Mouse (Mus musculus) cerebellum, adult 2 months (tissue): ENCODE results near the gene Amn. TPM values are rescaled to one million over a fixed set of nuclear protein-coding genes. Genes with fewer than 3 reads are reported as not detected.

ENCODE experiments used
- DNase-seq, 2 experiments: peaks; one replicate each; pipeline ENCODE4 v3.0.0; 2021
- H3K27ac ChIP-seq: fragments of 200-500 bp; 2 replicates; pipeline ENCODE4 v1.5.1; 2012; ENCODE audit warnings: low read length, control low read depth, inconsistent platforms; ENCODE audit not compliant: insufficient read depth
- H3K27me3 ChIP-seq: fragments of 200-500 bp; 2 replicates; pipeline ENCODE4 v1.6.1; 2012; ENCODE audit warnings: inconsistent platforms, mild to moderate bottlenecking, low read length, moderate library complexity; ENCODE audit not compliant: control insufficient read depth, insufficient read depth
- H3K4me1 ChIP-seq: fragments of 200-500 bp; 2 replicates; pipeline ENCODE4 v1.6.1; 2011; ENCODE audit warnings: low read length; ENCODE audit not compliant: control insufficient read depth, insufficient read depth
- H3K4me3 ChIP-seq: fragments of 200-500 bp; replicated peaks from 2 replicates; pipeline ENCODE3; 2011; ENCODE audit warnings: mild to moderate bottlenecking, low read depth, low read length, control low read depth; ENCODE audit not compliant: insufficient read depth
- CTCF ChIP-seq: fragments of 200-500 bp; IDR thresholded peaks from 2 replicates; pipeline ENCODE4 v1.5.1; 2011; ENCODE audit warnings: low read depth, mild to moderate bottlenecking, control low read depth, low read length, moderate library complexity, borderline replicate concordance; ENCODE audit not compliant: insufficient read depth
- POLR2A ChIP-seq: fragments of 200-500 bp; IDR thresholded peaks from 2 replicates; pipeline ENCODE4 v1.6.1; 2011; ENCODE audit warnings: low read length, control low read depth, borderline replicate concordance; ENCODE audit not compliant: insufficient read depth
- WGBS: fragments of 180-500 bp; shearing (Covaris S2); methylation state at CpG from one replicate; pipeline ENCODE4 v1.1.7; 2018; 5-methylcytosine and 5-hydroxymethylcytosine counted together
- polyA plus RNA-seq: library from polyadenylated mRNA; depleted of rRNA; stranded (reverse); fragments of >200 nt; gene quantifications from 2 replicates; pipeline ENCODE4 v1.2.3, GENCODE M21; 2012; rRNA removed

The Amn gene
- polyA plus RNA-seq, 1 experiment: 9.6 TPM

DNA sequence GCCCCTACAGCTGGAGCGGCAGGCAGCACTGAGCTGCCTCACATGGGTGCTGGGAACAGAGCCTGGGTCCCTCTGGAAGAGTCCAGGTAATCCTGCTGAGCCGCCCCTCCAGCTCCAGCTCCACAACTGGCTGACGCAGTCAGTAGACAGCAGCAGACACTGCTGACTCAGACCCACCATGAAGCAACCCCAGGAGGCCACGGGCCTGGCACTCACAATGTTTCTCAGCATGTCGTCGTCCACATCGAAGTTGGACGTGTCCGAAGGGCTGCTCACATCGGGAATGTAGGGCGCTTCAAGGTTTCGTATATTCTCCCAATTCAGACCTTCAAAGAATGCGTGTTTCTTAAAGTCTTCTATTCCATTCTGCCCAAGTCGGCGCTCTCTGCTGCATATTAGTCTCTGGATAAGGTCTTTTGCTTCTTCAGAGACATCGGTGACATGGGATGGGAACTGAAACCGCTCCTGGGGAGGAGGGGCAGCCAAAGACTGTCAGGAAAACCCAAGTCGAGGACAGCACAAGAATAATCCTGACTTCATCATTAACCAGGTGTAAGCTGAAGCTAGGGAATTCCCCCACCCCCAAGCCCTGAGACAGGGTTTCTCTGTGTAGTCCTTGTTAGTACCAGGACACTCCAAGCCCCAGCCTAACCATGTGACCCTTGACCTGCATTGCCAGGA lies 55.0 kb downstream of the Amn start:
- TF ChIP-seq POLR2A: no peak
- TF ChIP-seq CTCF: no peak

More for the DNA sequence above, 55.0 kb downstream of the Amn start:
- peaks cover 20% of the 10 kb centered on the region; the same call in 1 of the 2 replicates for H3K4me1 ChIP-seq
- H3K27me3 ChIP-seq: no peaks in the 10 kb centered on the region
- no peak for DNase-seq
- WGBS: 87% methylated on average over 18 of the region's 18 CpGs
- H3K4me3 ChIP-seq: no peak overlapping the region
- no peak overlapping the region for H3K27ac ChIP-seq

Other genes starting within 250 kb of the Amn start
- gene Rcor1, start 231.7 kb upstream of the Amn start, polyA plus RNA-seq: 15.8 and 16.7 TPM in 2 replicates
- 29.3 and 29.8 TPM in 2 replicates for gene Traf3, start 104.7 kb upstream of the Amn start, polyA plus RNA-seq
- not detected in 2 replicates for gene 4930595D18Rik, start 86.6 kb upstream of the Amn start, polyA plus RNA-seq
- gene Cdc42bpb, start 106.6 kb downstream of the Amn start, polyA plus RNA-seq: 176 and 177 TPM in 2 replicates
- 1.5 and 2.5 TPM in 2 replicates for gene Lbhd2, start 135.7 kb downstream of the Amn start, polyA plus RNA-seq
- gene Exoc3l4, start 145.9 kb downstream of the Amn start, polyA plus RNA-seq: 6.5 and 10.0 TPM in 2 replicates
- 0.87 and 1.2 TPM in 2 replicates for gene Tnfaip2, start 171.4 kb downstream of the Amn start, polyA plus RNA-seq
- 8.8 and 11.2 TPM in 2 replicates for gene Gm266, start 214.7 kb downstream of the Amn start, polyA plus RNA-seq